Mouse (Mus musculus) heart, embryonic 11.5 days (tissue): ENCODE results near the gene Ddx55. TPM values are rescaled to one million over a fixed set of nuclear protein-coding genes. Genes with fewer than 3 reads are reported as not detected.

Experiments used
- ATAC-seq: fragments of 200-750 bp; cut with Nextera tagmentation; replicated peaks from 2 replicates; pipeline ENCODE4 v1.8.0; 2017; ENCODE audit warnings: moderate library complexity; ENCODE audit not compliant: insufficient number of reproducible peaks, low FRiP score, low TSS enrichment
- H3K27ac ChIP-seq: fragments of 300-500 bp; sonication (generic); 2 replicates; pipeline ENCODE4 v1.5.1; 2014; ENCODE audit warnings: mild to moderate bottlenecking, low read depth, low read length
- H3K27me3 ChIP-seq: fragments of 300-500 bp; sonication (generic); 2 replicates; pipeline ENCODE4 v1.6.1; 2014; ENCODE audit warnings: mild to moderate bottlenecking, low read length, mixed read lengths; ENCODE audit not compliant: control insufficient read depth, insufficient read depth
- H3K36me3 ChIP-seq: fragments of 300-500 bp; sonication (generic); 2 replicates; pipeline ENCODE4 v1.6.1; 2014; ENCODE audit warnings: mild to moderate bottlenecking, low read length, moderate library complexity, mixed read lengths; ENCODE audit not compliant: control insufficient read depth, insufficient read depth
- H3K4me1 ChIP-seq: fragments of 300-500 bp; sonication (generic); 2 replicates; pipeline ENCODE4 v1.6.1; 2014; ENCODE audit warnings: low read length; ENCODE audit not compliant: control insufficient read depth, insufficient read depth
- H3K4me2 ChIP-seq: fragments of 300-500 bp; sonication (generic); 2 replicates; pipeline ENCODE4 v1.6.1; 2014; ENCODE audit warnings: mild to moderate bottlenecking, moderate library complexity
- H3K4me3 ChIP-seq: fragments of 300-500 bp; sonication (generic); 2 replicates; pipeline ENCODE4 v1.5.1; 2014; ENCODE audit warnings: low read depth, low read length
- H3K9ac ChIP-seq: fragments of 300-500 bp; sonication (generic); 2 replicates; pipeline ENCODE4 v1.6.1; 2014; ENCODE audit warnings: mild to moderate bottlenecking, low read depth, low read length, moderate library complexity
- H3K9me3 ChIP-seq: fragments of 300-500 bp; sonication (generic); replicated peaks from 2 replicates; pipeline ENCODE4 v1.6.1; 2016; ENCODE audit warnings: low read length; ENCODE audit not compliant: control insufficient read depth
- WGBS: fragments of 180-500 bp; shearing (Covaris S2); extraction: QIAGEN DNeasy Blood & Tissue Kit; methylation state at CpG from one replicate; pipeline ENCODE4 v1.1.7; 2014; ENCODE audit not compliant: insufficient replicate concordance; 5-methylcytosine and 5-hydroxymethylcytosine counted together
- polyA plus RNA-seq: library from polyadenylated mRNA; unstranded; fragments of >200 nt; fragmentation: Nextera tagmentation; extraction: Ambion mirVana; gene quantifications from 2 replicates; pipeline ENCODE4 v1.2.1, GENCODE M21; 2014

Gene Ddx55
- polyA plus RNA-seq, 1 experiment from 2014 or later = 8.4 TPM

DNA sequence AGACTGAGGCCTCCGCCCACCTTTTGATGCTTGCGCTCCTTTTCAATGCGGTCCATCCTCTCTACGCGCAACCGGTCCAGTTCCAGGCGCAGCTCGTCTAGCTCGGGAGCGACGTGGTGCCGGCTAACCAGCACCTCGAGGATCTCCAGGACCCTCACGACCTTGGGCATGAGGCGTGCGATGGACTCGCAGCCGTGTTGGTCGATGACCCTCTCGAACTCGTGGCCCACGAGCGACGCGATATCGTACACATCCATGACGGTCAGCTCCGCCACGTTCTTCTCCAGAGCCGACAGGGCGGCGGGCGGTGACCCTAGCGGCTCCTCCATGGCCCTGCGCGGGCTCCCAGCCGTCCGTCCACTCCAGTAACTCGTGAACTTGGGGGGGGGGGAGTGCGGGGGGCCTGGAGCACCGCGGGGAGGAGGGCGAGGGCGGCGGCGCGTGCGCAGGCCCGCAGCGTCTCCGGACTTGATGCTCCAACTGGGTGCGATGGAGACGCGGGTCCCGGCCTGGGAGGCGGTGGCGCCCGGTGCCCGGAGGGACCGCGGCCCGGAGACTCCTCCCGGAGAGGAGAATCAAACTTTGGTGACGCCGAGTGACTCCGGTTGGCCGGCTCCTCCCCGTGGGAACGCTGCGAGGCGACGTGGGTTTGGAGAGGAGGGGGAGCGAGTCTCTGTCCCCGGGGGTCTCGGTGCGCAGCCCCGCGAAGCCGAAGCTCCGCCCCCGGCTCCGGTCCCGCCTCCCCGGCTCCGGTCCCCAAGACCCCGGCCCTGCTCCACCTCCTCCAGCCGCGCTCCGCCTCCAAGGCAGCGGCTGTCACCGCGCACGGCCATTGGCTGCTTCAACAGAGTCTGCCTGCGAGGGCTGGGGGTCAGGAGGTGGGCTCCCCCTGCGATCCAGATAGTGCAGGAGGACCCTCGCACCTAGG is 21.7 kb upstream of the Ddx55 start, which contains the start of gene Rilpl1:
Gene Rilpl1 (minus strand): TSS at position 737 of the 928 bp plus-strand sequence.
- peaks cover 30% of the 10 kb centered on the region for H3K4me1 ChIP-seq
- peak within 1 kb of the TSS; percentile 86 for H3K4me3 ChIP-seq
- WGBS = under 1% methylated on average over 86 of the region's 96 CpGs
- peak within 1 kb of the TSS; percentile 90 for H3K9ac ChIP-seq
- H3K27me3 ChIP-seq = no peaks in the 10 kb centered on the region
- H3K36me3 ChIP-seq = no peaks in the 10 kb centered on the region
- peak within 1 kb of the TSS; percentile 70 for H3K4me2 ChIP-seq
- H3K9me3 ChIP-seq = no peaks in the 10 kb centered on the region
- peak; percentile 78 for ATAC-seq
- peak within 1 kb of the TSS; percentile 89 for H3K27ac ChIP-seq

DNA sequence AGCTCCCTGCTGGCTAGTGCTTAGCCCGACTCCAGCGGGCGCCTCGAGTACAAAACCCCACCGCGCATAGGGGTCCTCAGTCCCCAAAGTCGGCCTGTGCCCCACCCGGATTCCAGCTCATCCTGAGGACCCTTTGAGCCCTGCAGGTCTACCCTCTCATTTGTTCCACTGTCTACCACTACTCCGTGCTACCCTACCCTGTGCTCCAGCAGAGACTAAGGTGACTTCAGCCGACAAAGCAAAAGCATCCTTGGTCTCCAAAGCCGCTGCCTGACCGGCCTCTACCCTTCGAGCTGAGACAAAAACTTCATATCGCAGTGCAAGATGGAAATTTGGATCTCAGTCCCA is 21.1 kb upstream of the Ddx55 start:
- Histone ChIP-seq H3K27ac (peak overlapping the region; percentile 89), H3K27me3 (no peaks in the 10 kb centered on the region), H3K9ac (peak overlapping the region; percentile 90), H3K4me2 (peak overlapping the region; percentile 70), H3K4me3 (peak overlapping the region; percentile 86), H3K4me1 (peaks cover 30% of the 10 kb centered on the region), H3K9me3 (no peaks in the 10 kb centered on the region), H3K36me3 (no peaks in the 10 kb centered on the region)
- no peak for ATAC-seq
- 13% methylated on average over 13 of the region's 14 CpGs for WGBS

- 0 out of 2 replicates have a peak, but pooled peaks have one; percentile 24 for ATAC-seq
- Histone ChIP-seq H3K27me3 (no peaks in the 10 kb centered on the region), H3K27ac (peak overlapping the region; percentile 89), H3K9me3 (no peaks in the 10 kb centered on the region), H3K4me3 (no peak overlapping the region), H3K36me3 (no peaks in the 10 kb centered on the region), H3K4me2 (no peak overlapping the region), H3K9ac (no peak overlapping the region), H3K4me1 (peaks cover 30% of the 10 kb centered on the region)
- WGBS = 32% methylated on average over 7 of the region's 7 CpGs
Observed at GRCm38 (mm10) chr5:124532451-124532850, 20.2 kb upstream of the Ddx55 start.

GRCm38 (mm10) chr5:124535016-124535415 is 17.6 kb upstream of the Ddx55 start:
- no peak overlapping the region for H3K27ac ChIP-seq
- ATAC-seq = no peak
- no peaks in the 10 kb centered on the region for H3K36me3 ChIP-seq
- no peak overlapping the region for H3K4me2 ChIP-seq
- 49% methylated on average over 5 of the region's 5 CpGs for WGBS
- H3K9me3 ChIP-seq = no peaks in the 10 kb centered on the region
- H3K4me1 ChIP-seq = peaks cover 14% of the 10 kb centered on the region
- H3K4me3 ChIP-seq = no peak overlapping the region
- no peaks in the 10 kb centered on the region for H3K27me3 ChIP-seq
- no peak overlapping the region for H3K9ac ChIP-seq

- H3K27me3 ChIP-seq = no peaks in the 10 kb centered on the region
- peak overlapping the region; percentile 63 for H3K9ac ChIP-seq
- ATAC-seq = no peak
- WGBS = 2% methylated on average over 17 of the region's 17 CpGs
- H3K4me2 ChIP-seq = peak overlapping the region; percentile 51
- no peaks in the 10 kb centered on the region for H3K9me3 ChIP-seq
- H3K4me3 ChIP-seq = peak overlapping the region; percentile 4
- H3K27ac ChIP-seq = peak overlapping the region; percentile 75
- peaks cover 9% of the 10 kb centered on the region for H3K4me1 ChIP-seq
- H3K36me3 ChIP-seq = no peaks in the 10 kb centered on the region
Observed at GRCm38 (mm10) chr5:124536776-124537175, 15.9 kb upstream of the Ddx55 start.

- WGBS = 71% methylated on average over 15 of the region's 16 CpGs
- ATAC-seq = no peak
- H3K4me1 ChIP-seq = peaks cover 9% of the 10 kb centered on the region
- H3K27ac ChIP-seq = no peak overlapping the region
- no peak overlapping the region for H3K4me3 ChIP-seq
- H3K36me3 ChIP-seq = peaks cover 3% of the 10 kb centered on the region; the same call in 1 of the 2 replicates
- no peaks in the 10 kb centered on the region for H3K27me3 ChIP-seq
- H3K9me3 ChIP-seq = no peaks in the 10 kb centered on the region
- H3K4me2 ChIP-seq = no peak overlapping the region
- no peak overlapping the region for H3K9ac ChIP-seq
Observed at GRCm38 (mm10) chr5:124538813-124539792, 13.6 kb upstream of the Ddx55 start.

GRCm38 (mm10) chr5:124539905-124540304 is 12.8 kb upstream of the Ddx55 start:
- peak overlapping the region; percentile 56 for H3K4me2 ChIP-seq
- 71% methylated on average over 4 of the region's 4 CpGs for WGBS
- H3K9ac ChIP-seq = peak overlapping the region; percentile 69
- peaks cover 7% of the 10 kb centered on the region for H3K36me3 ChIP-seq
- peaks cover 7% of the 10 kb centered on the region for H3K4me1 ChIP-seq
- peak overlapping the region; percentile 64; the same call in 1 of the 2 replicates for H3K27ac ChIP-seq
- peak overlapping the region; percentile 92 for H3K4me3 ChIP-seq
- no peaks in the 10 kb centered on the region for H3K9me3 ChIP-seq
- no peak for ATAC-seq
- no peaks in the 10 kb centered on the region for H3K27me3 ChIP-seq

- Histone ChIP-seq H3K4me1 (peaks cover 7% of the 10 kb centered on the region), H3K9me3 (no peaks in the 10 kb centered on the region), H3K9ac (peak within 1 kb of the TSS; percentile 91), H3K27me3 (no peaks in the 10 kb centered on the region), H3K27ac (peak within 1 kb of the TSS; percentile 86), H3K36me3 (peaks cover 11% of the 10 kb centered on the region), H3K4me2 (peak within 1 kb of the TSS; percentile 74), H3K4me3 (peak within 1 kb of the TSS; percentile 92)
- under 1% methylated on average over 35 of the region's 35 CpGs for WGBS
- peak; percentile 95 for ATAC-seq
Observed at GRCm38 (mm10) chr5:124540383-124540786, 12.3 kb upstream of the Ddx55 start, which contains the start of gene Tmed2. Gene Tmed2 (plus strand): TSS chr5:124540695.
